Mouse (Mus musculus): ENCODE results near the gene Cdc42ep2. TPM values are rescaled to one million over a fixed set of nuclear protein-coding genes. Genes with fewer than 3 reads are reported as not detected.

Cdc42ep2 gene
- 0.26 TPM for polyA plus RNA-seq (2017; shearing (Covaris generic))

GRCm38 (mm10) chr19:5924713-5925093 lies at the start of gene Cdc42ep2:
Gene Cdc42ep2, minus strand, starts transcription at chr19:5924816.

GRCm38 (mm10) chr19:5963883-5964562 lies 39.4 kb upstream of the Cdc42ep2 start, which contains the start of gene Pola2:
Gene Pola2, minus strand, starts transcription at chr19:5964202.

GRCm38 (mm10) chr19:5913007-5913719 lies 11.5 kb downstream of the Cdc42ep2 start, which contains the start of gene Dpf2:
Gene Dpf2, minus strand, starts transcription at chr19:5913010.

DNA sequence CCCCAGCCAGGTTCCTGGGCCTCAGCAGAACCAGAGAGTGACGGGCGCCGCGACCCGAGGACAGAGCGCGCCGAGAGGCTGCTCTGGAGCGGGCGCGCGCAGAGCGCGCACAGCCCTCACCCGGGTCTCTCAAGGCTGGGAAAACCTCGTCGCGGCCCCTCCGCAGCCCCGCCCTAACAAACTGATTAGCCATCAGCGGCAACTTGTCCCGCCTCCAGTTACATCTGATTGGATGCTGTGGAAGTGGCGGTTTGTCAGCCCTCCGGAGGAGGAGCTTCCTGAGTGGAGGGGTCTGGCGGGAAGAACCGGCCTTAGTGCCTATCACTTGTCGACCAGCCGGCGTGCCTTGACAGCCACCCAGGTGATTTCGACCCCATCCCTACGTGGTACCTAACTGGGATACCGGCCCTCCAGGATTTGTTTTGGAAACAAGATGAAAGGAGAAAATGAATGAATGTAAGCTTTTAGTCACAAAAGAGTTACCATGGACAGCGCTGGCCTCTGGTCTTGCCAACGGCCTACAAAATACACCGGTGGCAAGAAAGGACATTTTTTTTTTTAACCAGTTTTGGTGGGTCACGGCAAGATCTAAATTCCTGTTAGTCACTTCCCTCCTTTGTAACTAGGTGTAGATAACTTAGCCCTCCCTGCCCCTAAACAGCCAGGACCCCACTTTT lies 30.5 kb downstream of the Cdc42ep2 start, which contains the start of gene Tigd3:
Tigd3 (minus strand) TSS at position 148 of the 677 bp plus-strand sequence.

GRCm38 (mm10) chr19:5877618-5878361 lies 46.8 kb downstream of the Cdc42ep2 start, which contains the start of gene Slc25a45:
Gene Slc25a45, plus strand, starts transcription at chr19:5877808.

GRCm38 (mm10) chr19:5874969-5875480 lies 49.6 kb downstream of the Cdc42ep2 start, which contains the start of gene Frmd8:
Gene Frmd8, minus strand, starts transcription at chr19:5875274.

Other genes starting within 250 kb of the Cdc42ep2 start
- gene Map3k11, start 236.1 kb downstream of the Cdc42ep2 start, polyA plus RNA-seq (2017; shearing (Covaris generic)) = 26.1 TPM
- 64.4 TPM for gene Pcnx3, start 235.9 kb downstream of the Cdc42ep2 start, polyA plus RNA-seq (2017; shearing (Covaris generic))
- 3.6 TPM for gene Kcnk7, start 220.4 kb downstream of the Cdc42ep2 start, polyA plus RNA-seq (2017; shearing (Covaris generic))
- gene Ehbp1l1, start 198.5 kb downstream of the Cdc42ep2 start, polyA plus RNA-seq (2017; shearing (Covaris generic)) = 74.6 TPM
- 52.3 TPM for gene Fam89b, start 195.2 kb downstream of the Cdc42ep2 start, polyA plus RNA-seq (2017; shearing (Covaris generic))
- not detected for gene Ltbp3, start 183.9 kb downstream of the Cdc42ep2 start, polyA plus RNA-seq (2017; shearing (Covaris generic))
- 63.5 TPM for gene Scyl1, start 153.4 kb downstream of the Cdc42ep2 start, polyA plus RNA-seq (2017; shearing (Covaris generic))
- gene Frmd8, start 49.5 kb downstream of the Cdc42ep2 start, polyA plus RNA-seq (2017; shearing (Covaris generic)) = 300 TPM
- gene Slc25a45, start 47.0 kb downstream of the Cdc42ep2 start, polyA plus RNA-seq (2017; shearing (Covaris generic)) = 52.4 TPM
- gene Tigd3, start 30.7 kb downstream of the Cdc42ep2 start, polyA plus RNA-seq (2017; shearing (Covaris generic)) = 1.1 TPM
- gene Dpf2, start 11.8 kb downstream of the Cdc42ep2 start, polyA plus RNA-seq (2017; shearing (Covaris generic)) = 198 TPM
- gene Pola2, start 39.4 kb upstream of the Cdc42ep2 start, polyA plus RNA-seq (2017; shearing (Covaris generic)) = 49.8 TPM
- gene Slc22a20, start 61.3 kb upstream of the Cdc42ep2 start, polyA plus RNA-seq (2017; shearing (Covaris generic)) = not detected
- gene Capn1, start 91.1 kb upstream of the Cdc42ep2 start, polyA plus RNA-seq (2017; shearing (Covaris generic)) = 80.8 TPM
- 60.1 TPM for gene Syvn1, start 121.8 kb upstream of the Cdc42ep2 start, polyA plus RNA-seq (2017; shearing (Covaris generic))
- 45.4 TPM for gene Mrpl49, start 133.0 kb upstream of the Cdc42ep2 start, polyA plus RNA-seq (2017; shearing (Covaris generic))
- 1,033 TPM for gene Fau, start 133.0 kb upstream of the Cdc42ep2 start, polyA plus RNA-seq (2017; shearing (Covaris generic))
- 6.5 TPM for gene Znhit2, start 136.4 kb upstream of the Cdc42ep2 start, polyA plus RNA-seq (2017; shearing (Covaris generic))
- gene Tm7sf2, start 143.6 kb upstream of the Cdc42ep2 start, polyA plus RNA-seq (2017; shearing (Covaris generic)) = 20.0 TPM
- 86.7 TPM for gene Vps51, start 152.4 kb upstream of the Cdc42ep2 start, polyA plus RNA-seq (2017; shearing (Covaris generic))
- gene Tmem262, start 155.2 kb upstream of the Cdc42ep2 start, polyA plus RNA-seq (2017; shearing (Covaris generic)) = not detected
- gene Gm28374, start 157.4 kb upstream of the Cdc42ep2 start, polyA plus RNA-seq (2017; shearing (Covaris generic)) = 0.61 TPM
- gene Zfpl1, start 160.1 kb upstream of the Cdc42ep2 start, polyA plus RNA-seq (2017; shearing (Covaris generic)) = 55.0 TPM
- gene Cdca5, start 160.2 kb upstream of the Cdc42ep2 start, polyA plus RNA-seq (2017; shearing (Covaris generic)) = 5.0 TPM
- gene AC131692.1, start 169.6 kb upstream of the Cdc42ep2 start, polyA plus RNA-seq (2017; shearing (Covaris generic)) = not detected
- not detected for gene Naaladl1, start 181.0 kb upstream of the Cdc42ep2 start, polyA plus RNA-seq (2017; shearing (Covaris generic))
- gene Sac3d1, start 193.8 kb upstream of the Cdc42ep2 start, polyA plus RNA-seq (2017; shearing (Covaris generic)) = 2.3 TPM
- 36.4 TPM for gene Snx15, start 203.5 kb upstream of the Cdc42ep2 start, polyA plus RNA-seq (2017; shearing (Covaris generic))
- not detected for gene Batf2, start 216.2 kb upstream of the Cdc42ep2 start, polyA plus RNA-seq (2017; shearing (Covaris generic))
- 18.3 TPM for gene Arl2, start 216.7 kb upstream of the Cdc42ep2 start, polyA plus RNA-seq (2017; shearing (Covaris generic))

All from activated CD4-positive, CD25-positive, alpha-beta regulatory T cell, adult 9 weeks (primary cell).